Mouse (Mus musculus) small intestine, adult 2 months (tissue): Measurements from ENCODE around the gene Gpc3. TPM values are rescaled to one million over a fixed set of nuclear protein-coding genes. Genes with fewer than 3 reads are reported as not detected.

Experiments used
- H3K27ac ChIP-seq: fragments of 200-500 bp; 2 replicates; pipeline ENCODE4 v1.5.1; 2012; ENCODE audit warnings: low read depth, low read length, control low read depth, inconsistent platforms; ENCODE audit not compliant: insufficient read depth
- H3K27me3 ChIP-seq: fragments of 200-500 bp; 2 replicates; pipeline ENCODE4 v1.6.1; 2012; ENCODE audit warnings: mild to moderate bottlenecking, moderate library complexity, low read length, inconsistent platforms; ENCODE audit not compliant: control insufficient read depth, insufficient read depth
- H3K36me3 ChIP-seq: fragments of 200-500 bp; 2 replicates; pipeline ENCODE4 v1.6.1; 2012; ENCODE audit warnings: mild to moderate bottlenecking, low read length, control low read depth, inconsistent platforms; ENCODE audit not compliant: control insufficient read depth, insufficient read depth
- H3K4me1 ChIP-seq: fragments of 200-500 bp; 2 replicates; pipeline ENCODE4 v1.6.1; 2012; ENCODE audit warnings: low read length, inconsistent platforms, mixed read lengths; ENCODE audit not compliant: control insufficient read depth, insufficient read depth, insufficient read length
- H3K4me3 ChIP-seq: fragments of 200-500 bp; 2 replicates; pipeline ENCODE4 v1.5.1; 2012; ENCODE audit warnings: low read depth, mild to moderate bottlenecking, control low read depth, inconsistent platforms, low read length, moderate library complexity
- CTCF ChIP-seq: fragments of 200-500 bp; IDR thresholded peaks from 2 replicates; pipeline ENCODE4 v1.5.1; 2012; ENCODE audit warnings: low read depth, mild to moderate bottlenecking, control low read depth, inconsistent platforms, low read length, moderate library complexity, mixed read lengths; ENCODE audit not compliant: insufficient replicate concordance, insufficient read length; ENCODE audit errors: extremely low read depth
- POLR2A ChIP-seq: fragments of 200-500 bp; IDR thresholded peaks from 2 replicates; pipeline ENCODE4 v1.6.1; 2012; ENCODE audit warnings: low read depth, mild to moderate bottlenecking, control low read depth, inconsistent platforms, low read length, moderate library complexity
- WGBS: fragments of 180-500 bp; shearing (Covaris S2); methylation state at CpG from one replicate; pipeline ENCODE4 v1.1.7; 2018; 5-methylcytosine and 5-hydroxymethylcytosine counted together
- polyA plus RNA-seq: library from polyadenylated mRNA; depleted of rRNA; stranded (reverse); fragments of >200 nt; gene quantifications from 2 replicates; pipeline ENCODE4 v1.2.3, GENCODE M21; 2012

Gpc3 gene
- polyA plus RNA-seq, 1 experiment: 1.6 TPM

GRCm38 (mm10) chrX:52425605-52426004 is 188.1 kb downstream of the Gpc3 start:
- H3K27me3 ChIP-seq: no peaks in the 10 kb centered on the region
- no peak overlapping the region for H3K4me3 ChIP-seq
- H3K27ac ChIP-seq: no peak overlapping the region
- no peaks in the 10 kb centered on the region for H3K36me3 ChIP-seq
- whole genome bisulfite sequencing: 82% methylated on average over 5 of the region's 5 CpGs
- H3K4me1 ChIP-seq: no peaks in the 10 kb centered on the region
- TF ChIP-seq CTCF: no peak
- no peak for TF ChIP-seq POLR2A

GRCm38 (mm10) chrX:52419850-52420249 is 193.9 kb downstream of the Gpc3 start:
- 75% methylated on average over 3 of the region's 3 CpGs for WGBS
- Histone ChIP-seq H3K36me3 (no peaks in the 10 kb centered on the region), H3K27me3 (no peaks in the 10 kb centered on the region), H3K4me1 (no peaks in the 10 kb centered on the region), H3K4me3 (no peak overlapping the region), H3K27ac (no peak overlapping the region)
- no peak for TF ChIP-seq POLR2A
- no peak for TF ChIP-seq CTCF

GRCm38 (mm10) chrX:52412936-52413335 is 200.8 kb downstream of the Gpc3 start:
- Histone ChIP-seq H3K4me3 (no peak overlapping the region), H3K27ac (no peak overlapping the region), H3K27me3 (no peaks in the 10 kb centered on the region), H3K36me3 (no peaks in the 10 kb centered on the region), H3K4me1 (no peaks in the 10 kb centered on the region)
- 88% methylated on average over 3 of the region's 3 CpGs for WGBS
- TF ChIP-seq CTCF (no peak), POLR2A (no peak)

- H3K4me1 ChIP-seq: no peaks in the 10 kb centered on the region
- no peak overlapping the region for H3K4me3 ChIP-seq
- no peaks in the 10 kb centered on the region for H3K36me3 ChIP-seq
- WGBS: 87% methylated on average over 2 of the region's 2 CpGs
- H3K27ac ChIP-seq: no peak overlapping the region
- TF ChIP-seq CTCF (no peak), POLR2A (no peak)
- H3K27me3 ChIP-seq: no peaks in the 10 kb centered on the region
Measured at GRCm38 (mm10) chrX:52401188-52401587, 212.6 kb downstream of the Gpc3 start.

- TF ChIP-seq CTCF (peak; percentile 37; the same call in 1 of the 2 replicates), POLR2A (no peak)
- H3K4me3 ChIP-seq: no peak overlapping the region
- no peaks in the 10 kb centered on the region for H3K36me3 ChIP-seq
- 41% methylated on average over 3 of the region's 3 CpGs for WGBS
- no peaks in the 10 kb centered on the region for H3K27me3 ChIP-seq
- no peak overlapping the region for H3K27ac ChIP-seq
- no peaks in the 10 kb centered on the region for H3K4me1 ChIP-seq
Measured at GRCm38 (mm10) chrX:52375129-52375528, 238.6 kb downstream of the Gpc3 start.

- peak overlapping the region; percentile 40 for H3K27ac ChIP-seq
Measured at GRCm38 (mm10) chrX:52374209-52374608, 239.5 kb downstream of the Gpc3 start.

GRCm38 (mm10) chrX:52372436-52372835 is 241.3 kb downstream of the Gpc3 start:
- 26% methylated on average over 5 of the region's 5 CpGs for WGBS
- H3K36me3 ChIP-seq: no peaks in the 10 kb centered on the region
- H3K4me3 ChIP-seq: no peak overlapping the region
- H3K27ac ChIP-seq: no peak overlapping the region
- H3K27me3 ChIP-seq: no peaks in the 10 kb centered on the region
- no peaks in the 10 kb centered on the region for H3K4me1 ChIP-seq
- TF ChIP-seq CTCF: no peak
- no peak for TF ChIP-seq POLR2A

More at GRCm38 (mm10) chrX:52374209-52374608, 239.5 kb downstream of the Gpc3 start:
- H3K27me3 ChIP-seq: no peaks in the 10 kb centered on the region
- no peaks in the 10 kb centered on the region for H3K4me1 ChIP-seq
- no peaks in the 10 kb centered on the region for H3K36me3 ChIP-seq
- WGBS: 50% methylated on average over 14 of the region's 14 CpGs
- H3K4me3 ChIP-seq: no peak overlapping the region
- TF ChIP-seq CTCF (no peak), POLR2A (no peak)
